Mouse (Mus musculus) adrenal gland, postnatal 10 days (tissue): ENCODE measurements at regions not wholly inside any gene's neighbourhood (a gene's known extent, or its start where the extent isn't known, plus 50 kb on each side); places are given as distances from the start of the nearest gene placed in this dataset.
"Not testable (repeated sequence)": the region's sequence is repeated elsewhere in the genome, so short reads cannot be mapped to it uniquely, and the experiment has no call there.

Source experiments
- DNase-seq: peaks from one replicate; pipeline ENCODE4 v3.0.0; 2021; ENCODE audit warnings: mixed read lengths

DNA sequence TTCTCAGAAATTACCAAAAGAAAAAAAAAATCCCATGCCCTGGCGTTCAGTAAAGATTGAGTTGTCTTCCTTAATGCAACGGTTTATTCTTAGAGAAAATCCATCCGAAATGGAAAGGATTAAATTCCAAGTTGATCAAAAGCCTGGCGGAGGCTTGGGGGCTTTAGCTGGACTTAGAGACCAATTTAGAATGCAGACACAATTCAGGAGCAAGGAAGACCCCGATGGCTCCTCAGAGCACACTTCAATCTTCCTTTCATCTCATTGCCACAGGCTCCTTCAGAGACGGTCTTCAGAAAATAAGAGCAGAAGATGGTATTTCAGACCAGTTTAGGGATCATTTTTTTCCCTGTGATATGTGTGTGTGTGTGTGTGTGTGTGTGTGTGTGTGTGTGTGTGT lies 171.8 kb downstream of the Ankrd50 start:
- DNase-seq, result no peak

DNA sequence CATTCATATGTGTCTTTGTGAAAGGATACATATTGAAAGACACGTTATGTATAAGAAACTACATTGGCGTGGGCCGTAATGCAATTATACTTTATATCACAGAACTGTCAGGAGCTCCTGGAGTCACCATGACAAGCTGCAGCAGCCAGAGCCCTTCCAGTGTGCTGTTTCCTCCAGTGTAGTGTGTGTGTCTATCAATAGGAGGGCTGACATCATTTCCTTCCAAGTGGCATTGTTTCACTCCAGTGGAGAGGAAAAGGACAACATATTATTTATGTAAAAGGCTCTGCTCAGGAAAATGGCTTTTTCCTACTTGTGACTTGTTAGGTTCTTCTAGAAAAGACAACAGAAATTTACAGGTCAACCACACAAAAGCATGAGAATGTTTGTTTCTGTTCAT lies 172.5 kb downstream of the Ankrd50 start:
- no peak for DNase-seq

DNA sequence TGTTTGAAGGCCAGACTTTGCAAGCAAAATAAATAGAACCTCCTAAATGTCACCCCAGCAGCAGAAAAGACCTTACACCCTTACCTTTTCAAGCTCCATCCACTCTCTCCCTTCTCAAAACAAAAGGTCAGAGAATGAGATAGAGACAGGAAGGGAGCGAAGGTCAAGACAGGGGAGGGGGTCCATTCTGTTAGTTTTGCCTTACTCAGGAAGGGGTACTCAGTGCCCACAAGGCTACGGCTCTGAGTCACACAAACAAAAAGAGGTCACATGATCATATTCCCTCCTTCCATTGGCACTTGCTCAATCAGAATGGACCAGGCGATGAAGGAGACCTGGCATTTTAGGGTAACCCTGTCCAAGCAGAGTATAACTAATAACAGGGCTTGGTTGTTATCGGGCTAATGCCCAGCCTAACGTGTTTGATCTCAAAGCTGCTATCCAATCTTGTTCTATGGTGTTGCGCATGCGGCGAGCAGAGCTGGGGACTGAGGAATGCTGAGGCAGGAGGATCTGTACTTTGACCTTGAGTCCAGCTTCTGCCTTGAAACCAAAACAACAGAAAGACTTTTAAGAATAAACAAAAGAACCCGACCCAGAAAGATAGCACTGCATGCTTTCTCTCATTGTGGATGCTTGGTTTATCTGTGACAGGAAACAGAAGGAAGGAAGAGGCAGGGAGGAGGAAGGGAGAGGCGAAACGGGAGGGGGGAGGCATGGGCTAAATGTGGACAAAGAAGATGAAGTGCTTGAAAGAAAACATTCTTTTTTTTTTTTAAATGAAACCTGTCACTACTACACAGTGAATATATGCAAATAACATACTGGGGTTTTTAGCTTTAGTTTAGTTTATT lies 184.5 kb downstream of the Ankrd50 start:
- DNase-seq, result no peak

DNA sequence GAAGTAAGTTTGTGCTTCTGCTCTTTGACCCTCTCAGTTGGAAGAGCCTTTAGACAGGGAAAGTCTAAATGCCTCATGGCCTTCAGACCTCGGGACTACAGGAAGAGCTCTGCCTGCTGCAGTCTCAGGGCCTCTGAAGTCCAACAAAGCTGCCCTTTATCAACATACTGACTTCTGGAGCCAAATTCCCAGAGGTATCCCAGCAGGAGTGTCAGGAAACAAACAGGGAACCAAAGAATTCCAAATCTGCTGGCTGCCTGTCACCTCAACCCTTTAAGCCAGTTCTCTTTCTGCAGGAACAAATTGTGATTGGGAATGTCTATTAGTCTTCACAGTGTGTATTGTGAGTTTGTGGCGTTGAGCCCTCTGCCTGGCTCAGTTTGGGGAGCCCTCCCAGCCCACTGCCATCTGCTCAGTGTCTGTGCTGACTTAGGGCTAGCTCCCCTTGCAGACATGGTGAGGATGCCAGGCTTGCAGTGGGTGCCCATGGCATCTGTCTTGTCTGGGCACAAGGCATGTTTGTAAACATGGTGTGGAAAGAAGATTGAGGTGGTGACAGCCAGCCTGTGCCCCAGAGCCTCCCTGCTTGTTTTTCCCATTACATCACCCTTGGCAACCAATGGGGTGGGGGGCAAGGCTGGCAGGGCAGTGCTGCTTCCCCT lies 185.3 kb downstream of the Ankrd50 start:
- DNase-seq, result peak; percentile 22

DNA sequence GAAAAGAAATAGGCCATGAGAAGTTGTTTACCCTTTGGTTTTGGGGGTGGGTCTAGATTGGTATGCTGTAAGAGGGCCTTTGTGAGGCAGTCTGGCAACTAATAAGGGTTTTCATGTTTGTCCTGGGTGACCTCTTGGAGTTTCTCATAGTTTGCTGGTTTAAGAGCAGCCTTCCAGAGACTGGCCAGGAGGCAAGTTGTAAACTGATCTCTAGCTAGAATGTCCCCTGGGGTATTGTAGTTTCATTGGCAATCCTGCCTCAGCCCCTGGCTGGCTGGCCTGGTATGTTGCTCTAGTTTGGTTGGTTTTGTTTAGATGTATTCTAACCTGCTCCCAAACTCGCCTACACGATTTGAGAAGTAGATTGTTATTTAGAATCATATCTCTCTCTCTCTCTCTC lies 187.1 kb downstream of the Ankrd50 start:
- peak; percentile 30 for DNase-seq

DNA sequence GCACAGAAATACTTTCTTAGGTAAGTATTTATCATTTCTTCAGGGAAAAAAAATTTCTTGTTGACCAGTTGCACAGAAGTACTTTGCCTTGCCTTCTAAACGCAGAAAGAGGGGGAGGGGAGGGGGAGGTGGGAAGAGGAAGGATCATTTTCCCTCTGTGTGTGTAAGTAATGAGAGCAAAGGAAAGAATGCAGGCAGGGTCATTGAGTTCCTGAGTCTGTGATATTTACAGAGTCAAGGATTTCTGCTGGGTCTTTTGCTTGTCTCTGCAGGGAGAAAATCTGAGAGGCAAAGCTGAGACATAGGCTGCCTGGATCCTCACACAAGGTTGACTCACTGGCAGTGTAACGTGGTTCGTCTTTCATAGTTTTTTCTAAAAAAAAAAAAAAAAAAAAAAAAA lies 195.6 kb downstream of the Ankrd50 start:
- no peak for DNase-seq

DNA sequence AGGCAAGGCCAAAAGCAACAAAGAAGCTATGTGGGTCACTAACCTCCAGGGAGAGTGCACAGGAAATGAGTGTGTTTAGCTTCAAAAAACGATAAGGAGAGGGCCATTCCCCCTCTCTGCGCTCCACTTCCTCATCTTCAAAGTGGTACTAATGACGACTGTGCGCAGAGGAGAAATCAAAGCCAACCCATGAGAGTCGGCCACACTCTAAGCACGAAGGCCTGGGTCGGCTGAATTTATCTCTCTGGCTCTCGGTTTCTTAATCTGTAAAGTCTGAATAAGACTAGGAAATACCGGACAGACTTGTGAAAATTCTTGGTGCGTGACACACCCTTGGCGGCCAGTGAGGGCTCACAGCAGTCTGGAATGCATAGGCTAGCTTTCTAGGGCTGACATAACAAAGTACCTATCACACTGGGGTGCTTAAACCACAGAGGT lies 200.9 kb downstream of the Ankrd50 start:
- DNase-seq, result no peak

DNA sequence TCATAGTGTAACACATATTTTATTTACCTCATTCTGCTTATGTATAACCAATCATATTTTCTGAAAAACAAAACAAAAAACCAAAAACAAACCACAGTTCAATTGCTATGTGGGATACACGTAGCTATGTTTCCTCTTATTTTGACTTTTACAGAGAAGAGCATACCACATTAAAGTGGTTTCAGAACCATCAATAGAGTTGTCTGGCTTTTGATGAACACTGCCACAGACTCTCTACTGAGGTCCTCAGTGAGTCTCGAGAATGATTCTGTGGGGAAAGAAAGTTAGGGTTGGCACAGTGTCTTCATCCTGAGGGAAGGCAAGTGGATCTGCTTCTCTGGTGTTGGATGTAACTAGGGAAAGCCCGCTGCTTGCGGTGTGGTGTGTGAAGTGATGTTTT lies 201.8 kb downstream of the Ankrd50 start:
- no peak for DNase-seq

DNA sequence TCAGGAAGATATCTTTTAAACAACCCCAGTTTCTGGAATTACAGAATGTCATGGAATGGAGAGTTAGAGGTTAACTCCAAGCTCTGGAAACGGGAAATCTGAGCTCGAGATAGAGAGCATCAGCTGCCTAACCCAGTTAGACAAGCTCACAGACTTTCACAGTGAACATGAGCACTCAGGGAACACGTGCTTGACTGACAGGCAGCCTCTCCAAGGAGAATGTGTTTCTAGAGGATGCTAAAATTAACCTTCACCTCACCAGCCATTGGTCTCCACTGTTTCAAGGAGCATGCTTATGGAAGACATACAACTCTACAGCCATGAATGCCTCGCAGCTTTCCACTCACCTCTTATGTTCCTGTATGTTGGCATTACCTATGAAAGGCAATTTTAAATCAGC lies 203.0 kb downstream of the Ankrd50 start:
- DNase-seq, result no peak

DNA sequence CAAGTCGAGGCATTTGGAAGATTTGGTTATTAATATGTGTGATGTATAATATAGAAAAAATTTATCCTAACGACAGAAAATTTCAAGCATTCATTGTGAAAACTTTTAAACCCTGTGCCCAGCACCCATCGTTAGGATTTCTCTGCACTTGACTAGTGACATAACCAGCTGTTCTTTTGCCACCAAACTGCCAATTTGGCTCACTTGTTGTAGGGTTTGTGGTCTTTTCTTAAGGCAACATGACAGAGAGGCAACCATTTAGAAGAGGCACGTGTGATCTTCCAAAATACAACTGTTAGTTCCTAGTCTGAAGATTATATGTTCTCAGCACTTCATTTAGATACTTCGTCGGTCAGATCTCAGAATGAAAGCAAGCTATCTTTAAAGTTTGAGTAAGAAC lies 203.8 kb downstream of the Ankrd50 start:
- DNase-seq, result no peak

DNA sequence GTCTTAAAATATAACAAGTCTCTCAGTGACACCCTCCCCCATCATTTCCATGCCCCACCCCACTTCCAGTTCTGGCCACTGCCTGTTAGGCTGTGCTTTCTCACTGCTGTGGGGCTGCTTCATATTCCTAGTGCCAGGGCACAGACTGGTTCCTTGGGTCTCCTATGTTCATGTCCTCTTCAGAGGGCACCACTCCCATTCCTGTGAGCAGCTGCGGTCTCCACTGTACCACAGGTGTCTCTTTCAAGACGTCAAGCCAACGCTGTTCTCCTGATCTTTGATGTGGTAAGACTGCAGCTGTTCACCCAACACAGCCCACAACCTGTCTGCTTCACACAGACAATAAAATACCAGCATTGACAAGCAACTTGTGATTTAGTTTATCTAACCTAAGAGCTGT lies 204.5 kb downstream of the Ankrd50 start:
- no peak for DNase-seq

DNA sequence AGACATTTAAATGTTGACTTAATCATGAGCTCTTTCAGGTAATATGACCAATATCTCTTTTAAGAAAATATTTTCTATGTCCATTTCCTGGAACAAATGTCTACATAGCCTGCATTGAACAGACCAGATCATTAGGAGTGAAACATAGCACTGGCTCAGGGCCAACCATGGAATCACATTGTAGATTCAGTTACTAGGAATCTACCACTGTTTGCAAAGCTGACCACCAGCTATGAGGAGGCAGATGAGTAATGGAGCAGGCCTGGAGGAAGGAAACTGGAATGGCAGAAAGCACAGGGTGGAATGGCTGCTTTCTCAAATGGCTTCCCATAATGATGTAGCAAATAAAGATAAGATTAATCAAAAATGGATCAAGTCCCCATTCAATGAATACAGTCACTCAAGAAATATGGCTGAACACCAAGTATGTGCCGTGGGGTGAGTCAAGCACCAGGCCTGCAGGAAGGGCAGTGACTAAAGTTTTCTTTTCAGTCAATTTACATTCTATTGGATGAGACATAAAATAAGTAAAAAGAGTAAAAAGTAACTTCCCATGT lies 207.6 kb downstream of the Ankrd50 start:
- no peak for DNase-seq

DNA sequence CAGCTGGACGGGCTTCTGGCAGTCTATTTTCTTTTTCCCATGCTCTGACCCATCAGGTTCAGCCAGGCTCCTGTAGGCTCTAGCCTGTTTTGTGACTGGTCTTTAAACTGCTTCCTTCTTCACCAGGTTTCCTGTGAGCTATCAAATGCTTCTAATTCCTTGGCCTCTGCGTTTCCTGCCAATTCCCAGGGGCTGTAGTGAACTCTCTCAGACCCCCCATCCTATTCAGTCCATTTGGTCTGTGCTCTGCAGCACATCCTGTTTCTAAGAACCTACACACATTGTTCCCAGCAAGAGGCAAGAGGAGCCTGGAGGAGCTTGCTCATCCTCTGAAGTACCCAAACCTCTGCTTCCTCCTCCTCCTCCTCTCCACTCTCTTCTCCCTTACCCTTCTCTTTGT lies 209.3 kb downstream of the Ankrd50 start:
- DNase-seq, result no peak

DNA sequence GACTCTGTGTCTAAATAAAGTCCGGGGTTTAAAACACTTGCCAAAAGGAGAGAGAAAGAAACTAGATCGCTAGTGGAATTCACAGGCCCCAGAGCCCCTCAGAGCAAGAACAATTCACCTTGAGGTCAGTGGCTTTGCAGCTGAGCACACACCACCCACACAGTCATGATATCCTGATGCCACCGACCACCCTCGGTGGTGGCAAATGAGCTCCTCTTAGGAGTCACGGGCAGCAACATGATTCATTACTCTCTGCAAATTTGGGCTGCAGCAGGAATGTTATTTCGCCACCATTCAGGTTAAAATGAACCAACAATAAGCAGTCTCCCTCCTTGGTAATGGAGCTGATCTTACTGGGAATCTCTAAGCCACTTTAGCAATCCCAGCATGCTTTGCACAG lies 213.9 kb downstream of the Ankrd50 start:
- no peak for DNase-seq

DNA sequence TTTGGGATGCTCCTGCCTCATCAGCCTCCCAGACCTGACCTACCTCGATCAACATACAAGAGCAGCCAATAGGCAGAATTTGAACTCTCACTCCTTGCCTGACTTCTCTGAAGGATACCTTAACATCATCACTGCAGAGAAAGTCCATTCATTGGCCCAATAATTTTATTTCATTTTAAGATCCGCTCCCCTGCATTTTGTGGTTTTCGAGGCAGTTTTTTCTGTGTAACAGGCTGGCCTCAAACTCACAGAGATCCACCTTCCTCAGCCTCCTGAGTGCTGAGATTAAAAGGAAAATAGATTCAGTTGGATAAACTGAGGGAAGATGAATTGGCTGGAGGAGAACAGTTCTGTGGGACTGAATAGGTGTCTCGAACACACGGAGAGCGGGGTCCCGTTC lies 216.4 kb downstream of the Ankrd50 start:
- no peak for DNase-seq

DNA sequence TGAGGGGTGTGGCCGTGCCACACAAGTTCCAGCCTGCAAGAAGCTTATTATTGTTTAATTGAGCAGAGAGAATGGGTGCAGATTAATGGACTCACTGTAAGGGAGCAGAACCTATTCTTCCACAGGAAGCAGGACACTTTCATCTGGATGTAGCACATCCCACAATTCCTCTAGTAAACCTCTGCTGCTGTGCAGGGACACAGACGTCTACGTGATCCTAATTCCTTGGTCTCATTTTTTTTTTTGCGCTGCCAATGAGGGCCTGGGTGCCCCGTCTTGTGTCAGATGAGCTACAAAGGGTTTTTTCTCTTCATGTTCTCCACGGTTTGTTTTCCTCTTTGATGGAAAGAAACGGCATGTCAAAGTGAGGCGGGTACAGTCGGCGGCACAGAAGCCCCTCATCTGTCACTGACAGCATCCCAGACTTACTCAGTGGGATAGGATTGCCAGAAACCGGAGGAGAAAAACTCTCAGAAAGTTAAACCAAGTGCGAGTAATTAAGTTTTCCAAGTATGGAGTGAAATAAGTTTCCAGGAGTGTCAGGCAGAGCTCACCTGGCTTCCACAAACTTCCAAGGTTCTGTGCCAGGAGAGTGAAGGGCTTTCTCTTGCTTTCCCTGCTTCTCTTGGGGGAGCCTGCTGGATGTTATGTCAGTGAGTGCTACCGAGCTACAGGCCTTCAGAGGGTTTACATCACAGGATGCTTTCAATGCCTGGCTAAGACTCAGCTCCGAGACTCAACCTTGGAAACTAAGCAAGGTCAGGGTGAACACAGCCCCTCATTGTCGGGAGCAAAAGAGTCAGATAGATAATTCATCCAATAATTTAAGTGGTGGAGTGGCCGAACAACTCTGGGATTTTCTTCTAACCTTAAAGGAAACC lies 221.1 kb downstream of the Ankrd50 start:
- no peak for DNase-seq

DNA sequence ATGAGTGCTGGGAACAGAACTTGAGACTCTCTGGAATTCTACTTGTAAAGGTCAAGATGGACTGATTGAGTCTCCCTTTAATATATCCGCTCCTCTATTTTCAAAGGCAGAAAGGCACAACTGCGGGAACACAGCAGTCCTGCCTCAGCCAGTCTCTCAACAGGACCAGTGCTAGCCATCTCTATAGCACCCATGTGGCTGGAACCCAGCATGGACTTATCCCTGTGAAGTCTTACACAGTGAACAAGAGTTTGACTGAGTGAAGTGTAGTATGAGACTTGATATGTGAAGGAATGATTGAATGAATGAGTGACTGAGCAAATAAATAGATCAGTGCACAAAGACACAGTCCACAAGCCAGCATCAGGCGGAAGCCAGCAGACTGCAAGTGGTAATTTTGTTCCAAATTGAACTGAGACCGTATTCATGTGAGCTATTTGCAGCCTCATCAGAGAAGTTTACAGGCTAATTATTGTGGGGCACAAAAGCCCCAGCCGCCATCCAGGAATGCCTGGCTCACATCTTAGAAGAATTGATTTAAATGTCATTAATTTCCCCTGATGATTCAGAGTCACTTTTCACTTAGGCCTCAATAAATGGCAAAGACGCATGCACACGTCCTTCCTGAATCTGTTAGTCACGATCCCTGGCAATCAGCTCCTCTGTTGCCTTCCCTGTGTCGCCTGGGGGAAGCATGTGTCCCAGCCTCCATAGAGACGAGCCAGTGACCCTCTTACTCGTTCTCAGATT lies 223.1 kb downstream of the Ankrd50 start:
- DNase-seq, result no peak

DNA sequence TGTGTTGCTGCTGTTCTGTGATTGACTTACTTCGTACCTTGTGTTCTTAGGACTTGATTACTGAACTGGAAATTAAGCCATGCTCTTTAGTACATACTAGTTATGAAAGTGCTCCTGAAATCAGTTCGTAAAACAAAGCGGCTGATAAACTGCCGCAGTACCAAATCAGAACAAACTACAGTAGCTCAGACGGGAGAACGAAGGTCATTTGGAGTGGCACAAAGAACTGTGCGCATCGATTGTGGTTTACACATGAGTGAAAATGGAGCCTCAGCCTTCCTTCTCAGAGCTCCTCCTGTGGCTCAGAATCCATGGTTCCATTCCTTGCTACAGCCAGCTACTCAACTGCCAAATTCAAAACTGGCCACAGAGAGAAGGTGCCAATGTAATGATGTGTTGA lies 225.4 kb downstream of the Ankrd50 start:
- DNase-seq, result not testable (repeated sequence)

DNA sequence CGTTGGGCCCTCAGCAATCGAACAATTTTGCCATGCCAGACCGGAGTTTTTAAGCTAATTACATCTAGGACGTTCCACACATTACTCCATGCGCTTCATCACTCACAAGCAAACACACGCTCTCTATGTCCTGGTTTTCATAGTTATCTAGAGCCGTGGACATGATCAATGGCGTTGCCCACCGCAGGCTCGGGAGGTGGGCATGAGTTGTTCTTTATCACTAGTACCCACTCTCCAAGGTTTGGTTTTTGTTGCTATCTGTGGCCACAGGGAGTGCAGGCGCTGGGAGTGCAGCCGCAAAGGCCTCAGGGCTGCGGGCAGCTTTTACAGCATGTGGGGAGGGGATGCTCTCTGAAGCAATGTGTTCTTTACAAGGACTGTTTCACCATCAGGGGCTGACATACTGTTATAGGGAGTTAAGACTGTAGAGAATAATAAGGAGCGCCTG lies 226.8 kb downstream of the Ankrd50 start:
- no peak for DNase-seq

DNA sequence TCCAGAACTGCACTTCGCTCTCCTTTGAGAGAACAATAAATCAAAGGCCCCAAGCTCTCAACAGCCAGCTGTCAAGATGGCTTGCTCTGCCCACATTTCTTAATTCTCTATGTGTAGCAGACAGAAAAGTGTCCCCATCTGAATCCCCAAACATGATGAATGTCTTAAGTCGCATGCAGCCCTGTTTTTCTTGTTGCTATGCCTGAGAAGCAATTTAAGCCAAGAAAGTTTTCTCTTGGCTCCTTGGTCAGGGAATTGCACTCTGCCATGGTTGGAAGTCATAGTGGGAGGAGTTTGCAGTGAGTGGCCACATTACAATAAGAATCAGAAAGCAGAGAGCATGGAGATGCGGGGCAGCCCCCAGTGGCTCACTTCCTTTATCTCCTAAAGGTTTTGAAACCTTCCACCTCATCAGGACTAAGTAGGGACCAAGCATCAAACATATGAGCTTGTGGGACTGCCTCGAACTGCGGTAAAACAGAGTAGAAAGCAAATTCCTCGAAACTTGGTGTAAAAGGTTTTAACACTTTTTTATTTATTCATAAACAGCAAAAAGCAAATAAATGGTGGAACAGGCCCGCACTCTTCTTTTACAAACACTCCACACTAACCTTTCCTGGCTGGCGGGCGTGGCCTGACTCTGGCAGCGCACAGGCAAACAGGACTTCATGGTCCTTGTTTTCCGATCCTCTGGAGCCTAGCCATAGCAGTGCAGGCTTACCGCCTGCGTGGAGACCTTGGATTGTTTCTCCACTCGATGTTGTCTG lies 227.4 kb downstream of the Ankrd50 start:
- DNase-seq, result peak; percentile 18

DNA sequence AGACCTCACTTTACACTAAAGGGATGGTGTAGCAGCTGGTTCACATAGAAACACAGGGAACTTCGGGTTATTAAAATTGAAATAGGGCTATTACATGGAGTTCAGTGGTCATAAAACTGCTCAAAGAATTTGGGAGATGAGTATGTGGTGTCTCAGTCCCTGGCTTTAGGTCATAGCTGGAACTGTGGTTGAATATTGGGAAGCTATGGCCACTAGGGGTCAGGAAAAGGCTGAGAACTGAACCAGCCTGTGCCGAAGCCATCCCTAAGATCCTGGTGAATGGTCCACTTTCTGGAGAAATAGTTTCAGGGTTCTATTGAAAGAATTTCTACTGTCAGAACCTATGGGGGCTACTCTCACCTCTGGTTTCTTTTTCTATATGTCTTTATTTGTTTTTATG lies 229.0 kb downstream of the Ankrd50 start:
- peak; percentile 74 for DNase-seq
